Mouse (Mus musculus) CH12.LX (cell line): Measurements from ENCODE around the gene Kctd12b. TPM values are rescaled to one million over a fixed set of nuclear protein-coding genes. Genes with fewer than 3 reads are reported as not detected.

Source experiments
- DNase-seq: peaks from one replicate; pipeline ENCODE4 v3.0.0-alpha.2; 2013; ENCODE audit errors: extremely low read depth
- H3K27ac ChIP-seq: 2 replicates; pipeline ENCODE4 v1.5.1; 2012; ENCODE audit warnings: low read depth, mild to moderate bottlenecking, control low read depth, moderate library complexity; ENCODE audit not compliant: insufficient read depth
- H3K27me3 ChIP-seq: replicated peaks from 2 replicates; pipeline ENCODE3; 2012; ENCODE audit warnings: inconsistent platforms
- H3K36me3 ChIP-seq, 2 experiments: replicated peaks in 1 of 2; 2 replicates each; pipeline versions ENCODE3 to v1.6.1; 2012; ENCODE audit warnings: inconsistent platforms in 1 of 2, low read length in 1 of 2, mild to moderate bottlenecking in 1 of 2, mixed read lengths in 1 of 2, moderate library complexity in 1 of 2; ENCODE audit not compliant: control insufficient read depth in 1 of 2, insufficient read depth in 1 of 2
- H3K4me1 ChIP-seq, 2 experiments: 2 replicates each; pipeline ENCODE4 v1.6.1; 2012; ENCODE audit warnings: inconsistent platforms in 1 of 2, moderate library complexity in 1 of 2; ENCODE audit not compliant: insufficient read depth in 2 of 2, control insufficient read depth in 1 of 2
- H3K4me2 ChIP-seq: 2 replicates; pipeline ENCODE4 v1.6.1; 2012; ENCODE audit warnings: low read depth, mild to moderate bottlenecking, control low read depth; ENCODE audit not compliant: poor library complexity, insufficient read depth, severe bottlenecking
- H3K4me3 ChIP-seq, 3 experiments: fragments of 150-350 bp in 1 of 3; sonication (generic) in 1 of 3; replicated peaks in 1 of 3; 2 replicates each; pipeline versions ENCODE3 to v1.5.1; 2011 to 2012; ENCODE audit warnings: low read depth in 2 of 3, low read length in 2 of 3, mild to moderate bottlenecking in 2 of 3, moderate library complexity in 2 of 3, control low read depth in 1 of 3, improper control_type of control experiment in 1 of 3, inconsistent platforms in 1 of 3, mixed read lengths in 1 of 3; ENCODE audit not compliant: poor library complexity in 1 of 3
- H3K79me2 ChIP-seq: replicated peaks from 2 replicates; pipeline ENCODE4 v1.6.1; 2012; ENCODE audit warnings: mild to moderate bottlenecking, moderate library complexity; ENCODE audit not compliant: control insufficient read depth, poor library complexity, insufficient read depth, severe bottlenecking; ENCODE audit errors: extremely low read depth
- H3K9ac ChIP-seq: 2 replicates; pipeline ENCODE4 v1.6.1; 2012; ENCODE audit warnings: low read depth, mild to moderate bottlenecking, control low read depth, moderate library complexity; ENCODE audit not compliant: insufficient read depth
- H3K9me3 ChIP-seq: replicated peaks from 2 replicates; pipeline ENCODE3; 2012; ENCODE audit warnings: low read length, inconsistent platforms, mixed read lengths
- CHD1 ChIP-seq: IDR thresholded peaks from 2 replicates; pipeline ENCODE4 v1.6.1; 2012; ENCODE audit warnings: low read depth, low read length, improper control_type of control experiment, inconsistent platforms
- CTCF ChIP-seq, 2 experiments: IDR thresholded peaks in 1 of 2; conservative IDR thresholded peaks in 1 of 2; 2 replicates each; pipeline ENCODE4 v1.5.1; 2011 to 2012; ENCODE audit warnings: low read depth in 2 of 2, low read length in 2 of 2, improper control_type of control experiment in 1 of 2, inconsistent platforms in 1 of 2, mild to moderate bottlenecking in 1 of 2, moderate library complexity in 1 of 2
- E2F4 ChIP-seq: IDR thresholded peaks from 2 replicates; pipeline ENCODE4 v1.6.1; 2011; ENCODE audit warnings: low read depth, low read length, improper control_type of control experiment; ENCODE audit not compliant: insufficient replicate concordance
- ETS1 ChIP-seq: conservative IDR thresholded peaks from 2 replicates; pipeline ENCODE4 v1.6.1; 2012; ENCODE audit warnings: low read depth, mild to moderate bottlenecking, inconsistent platforms, low read length, improper control_type of control experiment, moderate library complexity
- GABPA ChIP-seq: IDR thresholded peaks from 2 replicates; pipeline ENCODE4 v1.6.1; 2012; ENCODE audit warnings: low read depth, low read length, improper control_type of control experiment, inconsistent platforms; ENCODE audit not compliant: insufficient replicate concordance
- IRF4 ChIP-seq: IDR thresholded peaks from 2 replicates; pipeline ENCODE4 v1.6.1; 2014; ENCODE audit warnings: low read depth, mild to moderate bottlenecking, inconsistent platforms, low read length, improper control_type of control experiment
- JUND ChIP-seq: conservative IDR thresholded peaks from 2 replicates; pipeline ENCODE4 v1.6.1; 2011; ENCODE audit warnings: low read depth, low read length, improper control_type of control experiment
- MAX ChIP-seq: IDR thresholded peaks from 2 replicates; pipeline ENCODE4 v1.6.1; 2011; ENCODE audit warnings: low read length, improper control_type of control experiment
- MAZ ChIP-seq: IDR thresholded peaks from 2 replicates; pipeline ENCODE4 v1.6.1; 2012; ENCODE audit warnings: low read depth, mild to moderate bottlenecking, inconsistent platforms, low read length, improper control_type of control experiment, moderate library complexity
- MEF2A ChIP-seq: IDR thresholded peaks from 2 replicates; pipeline ENCODE4 v1.6.1; 2014; ENCODE audit warnings: low read depth, mild to moderate bottlenecking, inconsistent platforms, low read length, improper control_type of control experiment, borderline replicate concordance
- MYC ChIP-seq: IDR thresholded peaks from 2 replicates; pipeline ENCODE4 v1.6.1; 2011; ENCODE audit warnings: low read depth, mild to moderate bottlenecking, improper control_type of control experiment, low read length
- NRF1 ChIP-seq: IDR thresholded peaks from 2 replicates; pipeline ENCODE4 v1.6.1; 2014; ENCODE audit warnings: low read depth, mild to moderate bottlenecking, inconsistent platforms, low read length, improper control_type of control experiment, moderate library complexity
- PAX5 ChIP-seq: IDR thresholded peaks from 2 replicates; pipeline ENCODE4 v1.6.1; 2012; ENCODE audit warnings: low read length, inconsistent platforms, mixed read lengths
- POLR2A ChIP-seq: IDR thresholded peaks from 2 replicates; pipeline ENCODE4 v1.6.1; 2011; ENCODE audit warnings: low read depth, mild to moderate bottlenecking, improper control_type of control experiment, low read length
- RCOR1 ChIP-seq: conservative IDR thresholded peaks from 2 replicates; pipeline ENCODE4 v1.6.1; 2012; ENCODE audit warnings: low read depth, mild to moderate bottlenecking, inconsistent platforms, low read length, improper control_type of control experiment
- SIN3A ChIP-seq: IDR thresholded peaks from 2 replicates; pipeline ENCODE4 v1.6.1; 2012; ENCODE audit warnings: low read length, improper control_type of control experiment, inconsistent platforms
- TBP ChIP-seq: conservative IDR thresholded peaks from 2 replicates; pipeline ENCODE4 v1.6.1; 2011; ENCODE audit warnings: low read depth, low read length, improper control_type of control experiment
- TCF12 ChIP-seq: IDR thresholded peaks from 2 replicates; pipeline ENCODE4 v1.6.1; 2014; ENCODE audit warnings: low read depth, mild to moderate bottlenecking, inconsistent platforms, low read length, improper control_type of control experiment
- ZC3H11A ChIP-seq: IDR thresholded peaks from 2 replicates; pipeline ENCODE4 v1.6.1; 2012; ENCODE audit warnings: low read depth, mild to moderate bottlenecking, inconsistent platforms, low read length, improper control_type of control experiment
- dilution Hi-C: fragments of 300-500 bp; cut with MboI; formaldehyde crosslinking; loops from 2 replicates; pipeline ENCODE4 v1.14.3; 2020; ENCODE audit warnings: low sequenced_read_pairs; ENCODE audit not compliant: extremely low pct_unique_long_range_greater_than_20kb, extremely low pct_ligation_motif_present
- in situ Hi-C: fragments of 300-500 bp; cut with MboI; formaldehyde crosslinking; loops from 3 replicates; pipeline ENCODE4 v1.14.3; 2019; ENCODE audit warnings: low sequenced_read_pairs, low pct_ligation_motif_present, low pct_unique_long_range_greater_than_20kb, mixed read lengths
- polyA plus RNA-seq: library from polyadenylated mRNA; unstranded; fragments of >175 nt; gene quantifications from 2 replicates; pipeline ENCODE4 v1.2.1, GENCODE M21; 2012; ENCODE audit warnings: low read depth; ENCODE audit not compliant: insufficient read length
- total RNA-seq, 2 experiments: library from RNA; depleted of rRNA; stranded (reverse); fragments of 300-350 nt in 1 of 2; fragments of >200 nt in 1 of 2; gene quantifications; 2 replicates each; pipeline ENCODE4 v1.2.3; 2012 to 2014

The Kctd12b gene
- total and polyA plus RNA-seq, 3 experiments, result not detected

DNA sequence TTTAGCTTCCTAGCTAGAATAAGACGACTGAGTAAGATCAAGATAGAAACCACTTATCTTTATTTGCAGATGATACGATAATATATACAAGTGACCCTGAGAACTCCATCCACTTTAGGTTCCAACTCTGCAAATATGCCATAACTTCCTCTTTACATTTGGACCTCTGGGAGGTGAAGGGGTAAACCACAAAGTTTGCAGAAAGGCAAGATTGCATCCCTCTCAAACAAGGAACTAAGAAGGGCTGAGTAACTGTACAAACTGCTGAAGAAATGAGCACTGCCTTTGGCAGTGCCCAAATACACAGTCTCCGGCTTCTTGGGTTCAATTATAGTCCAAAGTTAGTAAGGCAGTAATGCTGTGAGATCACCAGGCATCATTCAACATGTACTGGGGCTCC lies 31.3 kb downstream of the Kctd12b start:
- no peak overlapping the region for H3K27ac ChIP-seq

DNA sequence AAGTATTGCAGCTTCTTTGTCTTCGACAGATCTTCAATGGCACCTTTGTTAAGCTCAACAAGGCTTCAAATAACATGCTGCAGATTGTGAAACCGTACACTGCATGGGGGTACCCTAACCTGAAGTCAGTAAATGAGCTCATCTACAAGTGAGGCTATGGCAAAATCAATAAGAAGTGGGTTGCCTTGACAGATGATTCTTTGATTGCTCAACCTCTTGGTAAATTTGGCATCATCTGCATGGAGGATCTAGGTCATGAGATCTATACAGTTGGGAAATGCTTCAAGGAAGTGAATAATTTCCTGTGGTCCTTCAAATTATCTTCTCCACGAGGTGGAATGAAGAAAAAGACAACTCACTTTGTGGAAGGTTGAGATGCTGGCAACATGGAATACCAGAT lies 39.2 kb downstream of the Kctd12b start:
- TF ChIP-seq MEF2A, result no peak
- no peak for TF ChIP-seq MYC
- no peak for TF ChIP-seq TCF12
- no peak for TF ChIP-seq RCOR1
- TF ChIP-seq IRF4, result no peak
- no peak for TF ChIP-seq POLR2A
- no peak for TF ChIP-seq CHD1
- no peak for TF ChIP-seq SIN3A
- TF ChIP-seq GABPA, result no peak
- TF ChIP-seq ZC3H11A, result no peak
- Histone ChIP-seq H3K27me3 (no peaks in the 10 kb centered on the region), H3K36me3 (no peaks in the 10 kb centered on the region), H3K9me3 (peaks cover 8% of the 10 kb centered on the region), H3K4me3 (no peak overlapping the region), H3K27ac (no peak overlapping the region), H3K9ac (no peak overlapping the region), H3K4me1 (no peaks in the 10 kb centered on the region), H3K4me2 (no peak overlapping the region), H3K79me2 (no peaks in the 10 kb centered on the region)
- no peak for DNase-seq
- in situ Hi-C loops (no loop called here), dilution Hi-C loops (no loop called here)

More for the DNA sequence above, 31.3 kb downstream of the Kctd12b start:
- TF ChIP-seq PAX5 (no peak), MAX (no peak), TCF12 (no peak), TBP (no peak), GABPA (no peak), CTCF (conservative IDR thresholded peaks at IDR 0.05 in 1 of 2, IDR thresholded peaks at IDR 0.05 in 1 of 2; ENCODE audit: low read depth in 2 of 2, low read length in 2 of 2) (no peak), IRF4 (no peak), POLR2A (no peak), E2F4 (no peak), JUND (no peak)
- in situ Hi-C loops, result no loop called here
- no peak for DNase-seq
- no peaks in the 10 kb centered on the region for H3K27me3 ChIP-seq
- H3K79me2 ChIP-seq, result no peaks in the 10 kb centered on the region
- no peak overlapping the region for H3K4me3 ChIP-seq
- H3K4me1 ChIP-seq, result no peaks in the 10 kb centered on the region
- dilution Hi-C loops, result no loop called here
- H3K4me2 ChIP-seq, result no peak overlapping the region
- no peak overlapping the region for H3K9ac ChIP-seq
- H3K36me3 ChIP-seq, result no peaks in the 10 kb centered on the region
- H3K9me3 ChIP-seq, result peaks cover 5% of the 10 kb centered on the region

DNA sequence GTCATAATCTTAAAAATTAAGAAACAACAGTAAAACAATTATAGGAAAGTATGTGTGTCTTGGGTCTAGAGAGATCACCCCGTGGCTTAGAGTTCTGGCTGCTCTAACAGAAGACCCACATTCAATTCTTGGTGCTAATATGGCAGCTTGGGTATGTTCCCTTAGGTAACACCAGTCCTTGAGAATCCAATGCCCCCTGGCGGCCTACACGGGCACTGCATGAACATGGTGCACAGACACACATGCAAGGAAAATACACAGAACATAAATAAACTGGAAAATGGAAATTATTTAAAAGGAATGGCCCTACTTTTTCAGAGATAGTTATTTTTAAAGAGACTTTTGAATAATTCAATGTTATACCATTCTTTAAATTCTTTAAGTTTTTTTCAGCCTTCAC lies 55.6 kb downstream of the Kctd12b start:
- dilution Hi-C loops, result no loop called here
- TF ChIP-seq RCOR1, result no peak
- no peak for TF ChIP-seq CHD1
- no peak for TF ChIP-seq POLR2A
- no peak for TF ChIP-seq IRF4
- no peak for TF ChIP-seq ETS1
- TF ChIP-seq ZC3H11A, result no peak
- TF ChIP-seq MAZ, result no peak
- TF ChIP-seq NRF1, result no peak
- no peak for TF ChIP-seq MEF2A
- TF ChIP-seq JUND, result no peak
- TF ChIP-seq, all 38 proteins: peak for 0

More for the DNA sequence above, 55.6 kb downstream of the Kctd12b start:
- H3K27me3 ChIP-seq, result no peaks in the 10 kb centered on the region
- no peaks in the 10 kb centered on the region for H3K9me3 ChIP-seq
- in situ Hi-C loops, result no loop called here
- no peak overlapping the region for H3K27ac ChIP-seq
- no peaks in the 10 kb centered on the region for H3K4me1 ChIP-seq
- H3K4me2 ChIP-seq, result no peak overlapping the region
- no peaks in the 10 kb centered on the region for H3K36me3 ChIP-seq
- H3K9ac ChIP-seq, result no peak overlapping the region
- no peaks in the 10 kb centered on the region for H3K79me2 ChIP-seq
- DNase-seq, result peak; percentile 1
- H3K4me3 ChIP-seq, result no peak overlapping the region
